10 mouse cellular contexts compared by ENCODE assay signal in the genomic region with DNA sequence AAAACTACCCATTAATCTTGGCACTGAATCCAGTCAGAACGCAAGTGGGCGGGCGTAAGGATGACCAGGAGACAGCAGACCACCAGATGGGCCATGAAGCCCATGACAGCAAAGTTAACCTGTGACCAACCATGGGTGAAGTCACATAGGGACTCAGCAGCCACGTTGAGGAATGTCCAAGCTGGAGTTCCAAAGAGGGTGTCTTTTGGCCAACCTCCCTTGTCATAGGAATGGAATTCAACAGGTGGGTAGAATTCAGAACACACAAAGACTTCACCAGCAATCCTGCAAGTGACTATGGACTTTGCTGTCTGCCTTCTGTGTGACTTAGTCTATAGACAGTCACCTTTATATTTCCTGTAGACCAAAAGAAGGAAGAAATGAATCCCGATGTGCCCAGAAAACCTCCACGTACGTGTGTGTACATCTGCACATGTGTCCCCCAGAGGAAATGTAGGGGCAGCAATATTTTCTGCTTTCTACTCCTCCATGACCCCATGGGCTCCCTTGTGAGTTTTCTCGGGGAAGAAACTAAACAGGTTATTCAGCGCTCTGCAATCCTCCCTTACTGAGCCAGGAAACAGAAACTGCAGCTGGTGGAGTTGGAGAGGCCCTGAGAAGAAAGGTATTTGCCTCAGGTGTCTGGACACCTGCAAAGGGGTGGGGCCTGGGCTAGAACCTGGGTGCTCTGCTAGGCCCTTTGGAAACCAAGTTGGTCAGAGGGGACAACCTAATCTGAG. TPM values are rescaled to one million over a fixed set of nuclear protein-coding genes. Genes with fewer than 3 reads are reported as not detected.
DNase-seq lines count a peak whose midpoint lies in the region; ATAC-seq lines count a peak whose summit lies in the region.
"Had no signal": no experiment of that assay in that cellular context is flagged by ENCODE, and none has a peak within 500 bp of the region (broad histone marks: within the 10 kb centered on the region; RNA-seq: fewer than 3 reads in every experiment).

No protein-coding gene starts in this region.

- 53% methylated on average over 9 of the region's 9 CpGs for whole genome bisulfite sequencing in liver, embryonic 16.5 days (ENCODE audit: insufficient replicate concordance)
- 68% methylated on average over 9 of the region's 9 CpGs for WGBS in liver, embryonic 11.5 days
- WGBS in embryonic facial prominence, embryonic 15.5 days: 67% methylated on average over 9 of the region's 9 CpGs
- WGBS in kidney, embryonic 14.5 days: 73% methylated on average over 9 of the region's 9 CpGs

- H3K4me2 ChIP-seq in liver, embryonic 16.5 days (ENCODE audit: low read depth, low read length): no peak overlapping the region
- no peak overlapping the region for H3K4me2 ChIP-seq in liver, embryonic 11.5 days
- no peak overlapping the region for H3K4me2 ChIP-seq in embryonic facial prominence, embryonic 15.5 days (replicated peaks)
- H3K4me2 ChIP-seq in kidney, embryonic 14.5 days (replicated peaks; ENCODE audit: low read depth, low read length): no peak overlapping the region
- H3K4me2 ChIP-seq: neural tube, embryonic 15.5 days had no signal

- H3K4me1 ChIP-seq in liver, embryonic 16.5 days (ENCODE audit: control insufficient read depth, low read depth, low read length): peaks cover 15% of the 10 kb centered on the region
- H3K4me1 ChIP-seq in liver, embryonic 11.5 days (replicated peaks; ENCODE audit: control insufficient read depth, insufficient read depth, low read length): no peaks in the 10 kb centered on the region
- peaks cover 49% of the 10 kb centered on the region for H3K4me1 ChIP-seq in embryonic facial prominence, embryonic 15.5 days
- H3K4me1 ChIP-seq in kidney, embryonic 14.5 days (ENCODE audit: control insufficient read depth, insufficient read depth, low read length): 0 out of 2 replicates have a peak, but pooled peaks cover 5% of the 10 kb centered on the region

- H3K4me3 ChIP-seq in liver, embryonic 16.5 days (ENCODE audit: low read depth, low read length): no peak overlapping the region
- H3K4me3 ChIP-seq in liver, embryonic 11.5 days (ENCODE audit: low read depth, low read length): no peak overlapping the region
- H3K4me3 ChIP-seq in embryonic facial prominence, embryonic 15.5 days (replicated peaks): no peak overlapping the region
- no peak overlapping the region for H3K4me3 ChIP-seq in kidney, embryonic 14.5 days (ENCODE audit: low read length)
- H3K4me3 ChIP-seq: left cerebral cortex, adult 2 months; neural tube, embryonic 15.5 days had no signal

- H3K36me3 ChIP-seq in liver, embryonic 16.5 days (ENCODE audit: control insufficient read depth, insufficient read depth): peaks cover 4% of the 10 kb centered on the region; the same call in 1 of the 2 replicates
- peaks cover 21% of the 10 kb centered on the region for H3K36me3 ChIP-seq in liver, embryonic 11.5 days (ENCODE audit: control insufficient read depth, insufficient read depth, low read length)
- H3K36me3 ChIP-seq in embryonic facial prominence, embryonic 15.5 days: peaks cover 49% of the 10 kb centered on the region
- peaks cover 48% of the 10 kb centered on the region for H3K36me3 ChIP-seq in kidney, embryonic 14.5 days (ENCODE audit: control insufficient read depth, insufficient read depth, low read length)

- no peak overlapping the region for H3K9ac ChIP-seq in liver, embryonic 16.5 days (ENCODE audit: low read depth, low read length)
- H3K9ac ChIP-seq in liver, embryonic 11.5 days (ENCODE audit: low read depth, low read length): no peak overlapping the region
- no peak overlapping the region for H3K9ac ChIP-seq in embryonic facial prominence, embryonic 15.5 days
- no peak overlapping the region for H3K9ac ChIP-seq in kidney, embryonic 14.5 days (ENCODE audit: low read depth, low read length)
- H3K9ac ChIP-seq: neural tube, embryonic 15.5 days had no signal

- no peak for DNase-seq in liver, embryonic 11.5 days (ENCODE audit: low spot score)
- DNase-seq in lung, postnatal 4 days: peak; percentile 27 to 58
- no peak for DNase-seq in thymus, postnatal 0 days (ENCODE audit: low spot score)
- no peak for DNase-seq in thymus, postnatal 14 days
- DNase-seq in urinary bladder, postnatal 10 days (ENCODE audit: low spot score): no peak

- H3K9me3 ChIP-seq in liver, embryonic 16.5 days (replicated peaks; ENCODE audit: control insufficient read depth, low read length): no peaks in the 10 kb centered on the region
- H3K9me3 ChIP-seq in liver, embryonic 11.5 days (ENCODE audit: control insufficient read depth, low read length): no peaks in the 10 kb centered on the region
- no peaks in the 10 kb centered on the region for H3K9me3 ChIP-seq in embryonic facial prominence, embryonic 15.5 days (replicated peaks)
- no peaks in the 10 kb centered on the region for H3K9me3 ChIP-seq in kidney, embryonic 14.5 days (ENCODE audit: control insufficient read depth, low read length)
- H3K9me3 ChIP-seq: neural tube, embryonic 15.5 days had no signal

- ATAC-seq in liver, embryonic 16.5 days (ENCODE audit: low read depth): no peak
- ATAC-seq in liver, embryonic 11.5 days (replicated peaks; ENCODE audit: low FRiP score): no peak
- ATAC-seq in embryonic facial prominence, embryonic 15.5 days (ENCODE audit: insufficient number of reproducible peaks, low FRiP score, low TSS enrichment, low read depth): no peak
- peak; percentile 34; the same call in 1 of the 2 replicates for ATAC-seq in kidney, embryonic 14.5 days (ENCODE audit: low FRiP score, low TSS enrichment)

- peak overlapping the region; percentile 43; the same call in 1 of the 2 replicates for H3K27ac ChIP-seq in liver, embryonic 16.5 days (ENCODE audit: low read length)
- no peak overlapping the region for H3K27ac ChIP-seq in liver, embryonic 11.5 days (ENCODE audit: low read depth, low read length)
- H3K27ac ChIP-seq in embryonic facial prominence, embryonic 15.5 days (replicated peaks): peak overlapping the region; percentile 61
- peak overlapping the region; percentile 83 for H3K27ac ChIP-seq in kidney, embryonic 14.5 days (ENCODE audit: low read depth, low read length)
- H3K27ac ChIP-seq: left cerebral cortex, adult 2 months; neural tube, embryonic 15.5 days had no signal

- no peaks in the 10 kb centered on the region for H3K27me3 ChIP-seq in liver, embryonic 16.5 days (ENCODE audit: control insufficient read depth, insufficient read depth, low read depth, low read length)
- H3K27me3 ChIP-seq in liver, embryonic 11.5 days (replicated peaks; ENCODE audit: control insufficient read depth, insufficient read depth, low read length): no peaks in the 10 kb centered on the region
- no peaks in the 10 kb centered on the region for H3K27me3 ChIP-seq in embryonic facial prominence, embryonic 15.5 days
- H3K27me3 ChIP-seq in kidney, embryonic 14.5 days (ENCODE audit: control insufficient read depth, insufficient read depth, low read length): no peaks in the 10 kb centered on the region
- H3K27me3 ChIP-seq: neural tube, embryonic 15.5 days had no signal

RNA-seq across cellular contexts. Expression of a gene that starts 17.7 kb away (rescaled TPM):
- 5.0 and 5.4 TPM in 2 replicates for polyA plus RNA-seq in liver, embryonic 16.5 days (2015; fragmentation: Nextera tagmentation; extraction: Ambion mirVana)
- polyA plus RNA-seq in liver, embryonic 11.5 days (2014; fragmentation: Nextera tagmentation; extraction: Ambion mirVana): 17.4 and 18.8 TPM in 2 replicates
- polyA plus RNA-seq in embryonic facial prominence, embryonic 15.5 days (2015; fragmentation: Nextera tagmentation; extraction: Ambion mirVana): 53.6 and 53.7 TPM in 2 replicates
- 20.8 and 30.1 TPM in 2 replicates for polyA plus RNA-seq in kidney, embryonic 14.5 days (2014; fragmentation: Nextera tagmentation; extraction: Ambion mirVana)
- polyA plus RNA-seq in thymus, postnatal 0 days (2015; fragmentation: Nextera tagmentation; extraction: Ambion mirVana): 4.9 and 6.4 TPM in 2 replicates

Comparison
In these comparisons a context has a peak if more than half of its experiments do, and no peak if none do; other contexts are left out.
1. DNase-seq: peak in lung, postnatal 4 days (2 of 2); none in liver, embryonic 11.5 days (single experiment), thymus, postnatal 0 days (single experiment), thymus, postnatal 14 days (single experiment) and urinary bladder, postnatal 10 days (single experiment).